Mouse (Mus musculus) heart, postnatal 0 days (tissue): Measurements from ENCODE around the gene Stil.

ENCODE experiments used
- CTCF ChIP-seq: IDR thresholded peaks from 2 replicates; pipeline ENCODE4 v1.5.1; 2016; ENCODE audit warnings: antibody characterized with exemption, control low read depth, low read depth
- EP300 ChIP-seq: IDR thresholded peaks from 2 replicates; pipeline ENCODE4 v1.6.1; 2016; ENCODE audit warnings: antibody characterized with exemption, low read depth

- no peak for TF ChIP-seq CTCF
- no peak for TF ChIP-seq EP300
Measured at GRCm38 (mm10) chr4:114970736-114971135, 29.2 kb upstream of the Stil start.
